Mouse (Mus musculus) midbrain, postnatal 0 days (tissue): ENCODE measurements at regions not wholly inside any gene's neighbourhood (a gene's known extent, or its start where the extent isn't known, plus 50 kb on each side); places are given as distances from the start of the nearest gene placed in this dataset.

Experiments used
- ATAC-seq: fragments of 200-750 bp; cut with Nextera tagmentation; 2 replicates; pipeline ENCODE4 v1.8.0; 2017; ENCODE audit warnings: moderate number of reproducible peaks, mild to moderate bottlenecking, moderate TSS enrichment, moderate library complexity; ENCODE audit not compliant: low FRiP score
- DNase-seq: peaks from one replicate; pipeline ENCODE4 v3.0.0-alpha.2; 2015; ENCODE audit warnings: low spot score
- H3K27ac ChIP-seq: fragments of 300-500 bp; sonication (generic); 2 replicates; pipeline ENCODE4 v1.5.1; 2014; ENCODE audit warnings: low read depth, mild to moderate bottlenecking, low read length, mixed read lengths
- H3K27me3 ChIP-seq: fragments of 300-500 bp; sonication (generic); 2 replicates; pipeline ENCODE4 v1.6.1; 2014; ENCODE audit warnings: low read length, control low read depth, mixed read lengths; ENCODE audit not compliant: insufficient read depth
- H3K36me3 ChIP-seq: fragments of 300-500 bp; sonication (generic); 2 replicates; pipeline ENCODE4 v1.6.1; 2014; ENCODE audit warnings: low read length, control low read depth, mixed read lengths; ENCODE audit not compliant: insufficient read depth
- H3K4me1 ChIP-seq: fragments of 300-500 bp; sonication (generic); 2 replicates; pipeline ENCODE4 v1.6.1; 2014; ENCODE audit warnings: mild to moderate bottlenecking, control low read depth, antibody characterized with exemption, low read length, mixed read lengths; ENCODE audit not compliant: insufficient read depth
- H3K4me2 ChIP-seq: fragments of 300-500 bp; sonication (generic); 2 replicates; pipeline ENCODE4 v1.6.1; 2014; ENCODE audit warnings: low read depth, mild to moderate bottlenecking, low read length, mixed read lengths; ENCODE audit not compliant: poor library complexity, severe bottlenecking
- H3K4me3 ChIP-seq: fragments of 300-500 bp; sonication (generic); 2 replicates; pipeline ENCODE4 v1.5.1; 2014; ENCODE audit warnings: low read depth, mild to moderate bottlenecking, low read length, moderate library complexity
- H3K9ac ChIP-seq: fragments of 300-500 bp; sonication (generic); replicated peaks from 2 replicates; pipeline ENCODE4 v1.6.1; 2014; ENCODE audit warnings: mild to moderate bottlenecking, low read length, moderate library complexity, mixed read lengths; ENCODE audit not compliant: poor library complexity, severe bottlenecking
- H3K9me3 ChIP-seq: fragments of 300-500 bp; sonication (generic); 2 replicates; pipeline ENCODE4 v1.6.1; 2016; ENCODE audit warnings: low read length, control low read depth
- CTCF ChIP-seq: IDR thresholded peaks from 2 replicates; pipeline ENCODE4 v1.5.1; 2016; ENCODE audit warnings: antibody characterized with exemption, mild to moderate bottlenecking
- WGBS: fragments of 180-500 bp; shearing (Covaris S2); extraction: QIAGEN DNeasy Blood & Tissue Kit; methylation state at CpG from one replicate; pipeline ENCODE4 v1.1.7; 2014; 5-methylcytosine and 5-hydroxymethylcytosine counted together

DNA sequence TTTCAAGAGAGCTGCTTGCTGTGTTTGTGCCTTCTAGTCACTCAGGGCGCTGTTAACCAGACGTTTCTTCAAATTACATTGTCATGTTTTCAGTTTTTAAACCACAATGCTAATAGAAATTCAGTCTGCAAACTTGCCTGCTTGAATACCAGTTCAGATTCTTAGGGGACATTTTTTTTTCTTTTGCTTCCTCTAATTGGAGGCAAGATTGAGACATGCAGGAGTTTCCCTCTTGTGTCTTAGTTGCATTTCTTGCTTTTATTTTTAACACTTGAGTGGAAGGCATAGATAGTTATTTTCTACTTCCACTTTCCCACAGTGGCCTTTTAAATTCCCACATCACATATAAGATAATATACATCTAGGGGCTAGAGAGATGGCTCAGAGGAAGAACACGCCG is 246.8 kb downstream of the Grpr start:
- ATAC-seq = no peak
- Histone ChIP-seq H3K27ac (no peak overlapping the region), H3K36me3 (no peaks in the 10 kb centered on the region), H3K9me3 (no peaks in the 10 kb centered on the region), H3K4me2 (no peak overlapping the region), H3K4me3 (no peak overlapping the region), H3K9ac (no peak overlapping the region), H3K27me3 (no peaks in the 10 kb centered on the region), H3K4me1 (no peaks in the 10 kb centered on the region)
- no peak for DNase-seq
- TF ChIP-seq CTCF = no peak
- whole genome bisulfite sequencing = 78% methylated on average over 4 of the region's 4 CpGs

DNA sequence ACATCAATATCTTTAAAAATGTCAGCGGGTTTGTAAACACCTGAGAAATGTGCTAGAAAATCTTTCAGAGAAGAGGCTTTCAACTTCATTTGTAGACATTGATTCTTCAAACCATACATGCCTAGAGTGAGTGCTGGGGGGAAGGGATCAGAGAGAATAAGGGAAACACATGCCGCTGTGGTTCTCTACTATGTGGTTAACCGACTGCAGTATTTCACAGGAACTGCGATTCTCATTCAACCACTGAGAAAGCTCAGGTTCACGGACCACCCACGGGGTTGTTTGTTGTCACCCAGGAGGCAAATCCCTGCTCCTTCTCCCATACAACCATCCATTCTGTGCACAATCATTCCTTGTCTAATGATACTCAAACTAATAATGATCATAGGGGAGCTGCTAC is 248.4 kb downstream of the Grpr start:
- Histone ChIP-seq H3K36me3 (no peaks in the 10 kb centered on the region), H3K4me3 (no peak overlapping the region), H3K27me3 (no peaks in the 10 kb centered on the region), H3K9me3 (no peaks in the 10 kb centered on the region), H3K4me2 (no peak overlapping the region), H3K4me1 (no peaks in the 10 kb centered on the region), H3K27ac (no peak overlapping the region), H3K9ac (no peak overlapping the region)
- TF ChIP-seq CTCF = no peak
- ATAC-seq (no peak), DNase-seq (no peak)
- 79% methylated on average over 6 of the region's 6 CpGs for WGBS

DNA sequence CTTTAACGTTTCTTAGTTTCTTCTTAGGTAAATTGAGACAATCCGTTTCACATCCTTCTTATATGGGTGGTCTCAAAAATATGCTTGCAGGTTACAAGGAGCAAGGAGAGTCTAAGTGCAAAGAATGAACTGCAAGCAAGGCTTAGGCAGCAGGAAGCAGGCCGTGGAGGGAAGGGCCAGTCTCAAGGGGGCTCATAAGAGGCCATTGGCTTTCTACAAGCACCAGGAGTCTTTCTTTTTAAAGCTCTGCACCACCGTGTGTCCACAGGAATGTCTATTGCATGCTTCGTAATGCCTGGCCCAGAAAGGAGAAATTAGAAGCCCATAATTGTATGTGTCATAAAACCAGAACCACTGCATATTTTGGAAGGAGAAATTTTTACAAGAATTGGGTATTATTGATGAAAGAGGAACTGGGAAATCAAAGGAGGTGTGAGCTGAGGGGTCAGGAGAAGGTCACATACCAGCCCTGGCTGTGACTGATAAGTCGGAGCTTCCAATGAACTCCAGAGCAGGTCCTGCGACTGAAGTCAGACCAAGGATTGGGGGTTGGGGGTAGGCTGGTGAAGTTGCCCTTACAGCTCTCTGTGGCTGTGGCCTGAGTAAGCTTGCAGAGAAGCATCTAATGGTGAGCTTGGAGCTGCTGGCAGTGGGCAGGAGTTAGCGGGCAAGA is 252.4 kb downstream of the Grpr start:
- WGBS = 79% methylated on average over 8 of the region's 8 CpGs

DNA sequence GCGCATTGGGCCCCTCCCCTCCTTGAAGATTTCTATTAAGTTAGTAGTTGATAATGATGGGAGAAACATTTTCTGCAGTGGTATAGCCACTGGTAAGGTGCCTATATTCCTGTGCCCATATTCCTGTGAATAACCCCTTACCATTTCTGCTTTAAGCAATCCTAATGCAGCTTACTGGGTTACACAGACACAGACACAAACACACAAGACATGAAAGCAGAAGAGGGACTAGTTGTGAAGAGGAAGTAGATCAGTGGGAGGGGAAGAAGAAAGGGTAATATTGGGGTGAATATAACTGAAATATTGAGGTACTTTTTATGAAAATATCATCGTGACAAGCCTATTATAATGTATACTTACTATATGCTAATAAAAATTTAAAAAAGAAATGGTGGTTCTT is 288.2 kb downstream of the Grpr start:
- 98% methylated on average over 2 of the region's 2 CpGs for WGBS
- no peak for DNase-seq
- no peaks in the 10 kb centered on the region for H3K36me3 ChIP-seq
- no peak for TF ChIP-seq CTCF
- no peak overlapping the region for H3K27ac ChIP-seq
- no peak overlapping the region for H3K9ac ChIP-seq
- no peak overlapping the region for H3K4me3 ChIP-seq
- no peaks in the 10 kb centered on the region for H3K4me1 ChIP-seq
- no peak overlapping the region for H3K4me2 ChIP-seq
- H3K27me3 ChIP-seq = no peaks in the 10 kb centered on the region
- no peaks in the 10 kb centered on the region for H3K9me3 ChIP-seq
- ATAC-seq = no peak

More for the DNA sequence above, 252.4 kb downstream of the Grpr start:
- Histone ChIP-seq H3K27ac (no peak overlapping the region), H3K27me3 (no peaks in the 10 kb centered on the region), H3K9me3 (no peaks in the 10 kb centered on the region), H3K9ac (no peak overlapping the region), H3K4me1 (no peaks in the 10 kb centered on the region), H3K4me2 (no peak overlapping the region), H3K4me3 (no peak overlapping the region), H3K36me3 (no peaks in the 10 kb centered on the region)
- ATAC-seq = no peak
- TF ChIP-seq CTCF = no peak
- DNase-seq = no peak

DNA sequence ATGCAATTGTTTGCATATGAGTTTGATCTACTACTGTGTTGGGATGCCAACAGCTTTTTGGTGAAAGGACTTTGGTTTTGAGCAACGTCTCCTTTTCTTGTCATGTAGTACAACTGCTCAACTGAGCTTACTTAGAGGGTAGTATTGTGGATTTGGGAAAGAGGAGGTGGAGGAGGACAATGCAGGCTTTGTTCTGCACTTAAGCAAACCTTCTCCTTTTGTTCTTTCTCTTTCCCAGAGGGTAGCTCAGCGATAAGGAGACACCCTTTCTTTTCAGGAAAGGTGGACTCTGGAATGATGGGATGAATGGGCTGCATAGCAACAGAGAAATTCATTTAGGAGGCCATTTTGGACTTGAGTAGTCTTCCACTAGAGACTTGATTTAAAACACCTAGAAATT is 288.6 kb upstream of the S100g start:
- no peak for TF ChIP-seq CTCF
- Histone ChIP-seq H3K36me3 (no peaks in the 10 kb centered on the region), H3K27me3 (no peaks in the 10 kb centered on the region), H3K4me1 (no peaks in the 10 kb centered on the region), H3K9ac (no peak overlapping the region), H3K4me3 (no peak overlapping the region), H3K4me2 (no peak overlapping the region), H3K9me3 (no peaks in the 10 kb centered on the region), H3K27ac (no peak overlapping the region)
- ATAC-seq (no peak), DNase-seq (no peak)
- WGBS = 24% methylated on average over 2 of the region's 2 CpGs

DNA sequence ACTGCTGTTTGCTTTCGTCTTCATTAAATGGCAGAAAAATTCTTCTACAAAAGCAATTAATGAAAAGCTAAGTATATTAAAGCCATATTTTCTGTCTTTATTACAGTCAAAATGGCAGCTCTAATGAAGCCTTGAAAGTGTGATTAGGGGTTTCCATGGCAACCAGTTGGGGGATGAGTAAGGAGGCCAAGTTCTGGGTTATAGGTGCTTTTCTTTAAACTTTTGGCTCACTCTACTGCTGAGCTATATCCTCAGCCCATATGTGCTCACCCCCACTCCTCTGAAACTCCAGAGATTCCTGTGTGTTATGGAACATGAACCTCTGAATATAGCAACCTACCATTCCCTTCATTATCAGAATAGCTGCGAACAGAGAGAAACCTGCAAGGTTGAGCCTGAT is 240.9 kb upstream of the S100g start:
- TF ChIP-seq CTCF = no peak
- Histone ChIP-seq H3K9me3 (no peaks in the 10 kb centered on the region), H3K9ac (no peak overlapping the region), H3K27me3 (no peaks in the 10 kb centered on the region), H3K27ac (no peak overlapping the region), H3K4me3 (no peak overlapping the region), H3K4me2 (no peak overlapping the region), H3K4me1 (no peaks in the 10 kb centered on the region), H3K36me3 (no peaks in the 10 kb centered on the region)
- WGBS = 91% methylated on average over 2 of the region's 2 CpGs
- ATAC-seq = no peak
- DNase-seq = peak; percentile 4
